Mouse (Mus musculus): ENCODE measurements around the gene Syngr1.

DNA sequence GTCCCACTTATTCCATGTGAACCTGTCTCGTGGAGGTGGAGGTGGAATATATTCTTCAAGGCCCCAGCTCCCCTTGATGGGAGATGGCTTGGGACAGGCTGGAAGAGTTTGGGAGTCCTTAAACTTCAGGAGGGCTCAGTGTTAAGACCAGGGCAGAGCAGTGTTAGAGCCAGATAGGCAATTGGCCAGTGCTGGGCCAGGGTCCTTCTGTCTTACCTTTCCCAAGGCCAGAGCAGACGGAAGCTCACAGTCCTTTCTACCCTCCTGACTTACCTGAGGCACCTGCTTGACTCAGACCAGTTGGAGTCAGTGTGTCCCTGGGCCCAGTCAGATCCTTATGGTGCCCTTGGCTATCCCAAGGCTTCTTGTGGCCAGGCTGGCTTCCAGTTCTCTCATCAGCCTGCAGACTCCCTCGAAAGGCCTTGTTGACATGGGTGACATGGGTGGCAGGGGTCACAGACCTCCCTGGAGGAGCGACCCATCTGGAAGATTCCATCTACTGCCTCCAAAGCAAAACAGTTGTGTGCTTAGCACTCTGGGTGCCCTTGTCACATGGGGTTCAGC is 71.3 kb downstream of the Syngr1 start:
- no peak for TF ChIP-seq CTCF (IDR thresholded peaks at IDR 0.05; ENCODE audit: low read depth, low read length)
- no peak for TF ChIP-seq POLR2A (IDR thresholded peaks at IDR 0.05; ENCODE audit: borderline replicate concordance, low read depth, low read length)

Measured in bone marrow macrophage, adult 2 months (primary cell).